Mouse (Mus musculus): ENCODE results near the gene Shisa3. TPM values are rescaled to one million over a fixed set of nuclear protein-coding genes. Genes with fewer than 3 reads are reported as not detected.

Gene Shisa3
- total RNA-seq, 1 experiment = 0.76 TPM

GRCm38 (mm10) chr5:67655696-67656519 lies 48.2 kb downstream of the Shisa3 start:
- no peaks in the 10 kb centered on the region for H3K36me3 ChIP-seq (ENCODE audit: control insufficient read depth, insufficient read depth, low read length, poor library complexity, severe bottlenecking)
- no peak overlapping the region for H3K27ac ChIP-seq (ENCODE audit: insufficient read depth, low read depth, low read length, poor library complexity, severe bottlenecking)
- H3K4me3 ChIP-seq (ENCODE audit: insufficient read depth in 1 of 2, low read depth in 1 of 2, low read length in 2 of 2, poor library complexity in 1 of 2, severe bottlenecking in 1 of 2) = no peak overlapping the region
- H3K9me3 ChIP-seq (ENCODE audit: control insufficient read depth, insufficient read depth, low read depth, low read length) = no peaks in the 10 kb centered on the region
- H3K4me1 ChIP-seq (ENCODE audit: control insufficient read depth in 2 of 2, insufficient read depth in 2 of 2, low read length in 2 of 2, poor library complexity in 1 of 2) = peaks cover 2% of the 10 kb centered on the region in 2 experiments; a peak in 1 of 4 replicates
- TF ChIP-seq HCFC1 (IDR thresholded peaks at IDR 0.05; ENCODE audit: borderline replicate concordance, insufficient read depth, low read length) = no peak
- TF ChIP-seq ZNF384 (IDR thresholded peaks at IDR 0.05; ENCODE audit: low read depth, low read length) = no peak
- no peak for TF ChIP-seq CHD2 (IDR thresholded peaks at IDR 0.05; ENCODE audit: low read depth, low read length)
- no peak for TF ChIP-seq MAFK (IDR thresholded peaks at IDR 0.05; ENCODE audit: insufficient read depth, low read depth, low read length)
- no peak for TF ChIP-seq ZC3H11A (IDR thresholded peaks at IDR 0.05; ENCODE audit: borderline replicate concordance, low read depth, low read length)
- in situ Hi-C loops (cut with MboI; ENCODE audit: low sequenced_read_pairs in 2 of 2, unreplicated experiment in 2 of 2) = no loop called here
- DNase-seq (ENCODE audit: low read depth, low spot score) = no peak
- H3K9ac ChIP-seq (ENCODE audit: insufficient read depth, low read depth, low read length, poor library complexity, severe bottlenecking) = no peak overlapping the region

DNA sequence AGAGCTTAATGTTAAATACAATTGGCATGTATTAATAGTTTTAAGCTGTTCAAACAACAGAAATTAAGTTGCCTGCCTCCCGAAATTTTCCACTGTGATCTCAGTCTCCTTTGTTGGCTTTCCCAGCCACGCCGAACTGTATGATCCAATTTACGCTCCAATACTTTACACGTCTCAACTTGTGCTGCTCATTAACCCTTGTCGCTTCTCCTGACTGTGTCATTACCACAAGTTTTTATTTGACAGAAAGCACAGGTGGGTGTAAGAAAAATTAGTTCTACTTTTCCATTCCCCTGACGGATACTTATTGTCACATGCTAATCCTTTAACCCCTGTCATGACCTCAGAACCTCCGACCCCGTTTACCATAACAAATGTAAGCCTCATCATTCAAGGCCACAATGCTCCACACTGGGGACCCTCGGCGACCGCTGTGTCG lies 49.2 kb downstream of the Shisa3 start:
- no peak for TF ChIP-seq MAFK (IDR thresholded peaks at IDR 0.05; ENCODE audit: insufficient read depth, low read depth, low read length)
- no peak for TF ChIP-seq CHD2 (IDR thresholded peaks at IDR 0.05; ENCODE audit: low read depth, low read length)
- TF ChIP-seq HCFC1 (IDR thresholded peaks at IDR 0.05; ENCODE audit: borderline replicate concordance, insufficient read depth, low read length) = no peak
- TF ChIP-seq ZNF384 (IDR thresholded peaks at IDR 0.05; ENCODE audit: low read depth, low read length) = no peak
- no peak for TF ChIP-seq ZC3H11A (IDR thresholded peaks at IDR 0.05; ENCODE audit: borderline replicate concordance, low read depth, low read length)
- Histone ChIP-seq H3K4me3 (ENCODE audit: insufficient read depth in 1 of 2, low read depth in 1 of 2, low read length in 2 of 2, poor library complexity in 1 of 2, severe bottlenecking in 1 of 2) (no peak overlapping the region), H3K9ac (ENCODE audit: insufficient read depth, low read depth, low read length, poor library complexity, severe bottlenecking) (no peak overlapping the region), H3K27ac (ENCODE audit: insufficient read depth, low read depth, low read length, poor library complexity, severe bottlenecking) (no peak overlapping the region), H3K4me1 (ENCODE audit: control insufficient read depth in 2 of 2, insufficient read depth in 2 of 2, low read length in 2 of 2, poor library complexity in 1 of 2) (peaks cover 0 to 2% of the 10 kb centered on the region in 2 experiments; a peak in 1 of 4 replicates), H3K36me3 (ENCODE audit: control insufficient read depth, insufficient read depth, low read length, poor library complexity, severe bottlenecking) (no peaks in the 10 kb centered on the region), H3K9me3 (ENCODE audit: control insufficient read depth, insufficient read depth, low read depth, low read length) (no peaks in the 10 kb centered on the region)
- DNase-seq (ENCODE audit: low read depth, low spot score) = no peak
- in situ Hi-C loops (cut with MboI; ENCODE audit: low sequenced_read_pairs in 2 of 2, unreplicated experiment in 2 of 2) = no loop called here

DNA sequence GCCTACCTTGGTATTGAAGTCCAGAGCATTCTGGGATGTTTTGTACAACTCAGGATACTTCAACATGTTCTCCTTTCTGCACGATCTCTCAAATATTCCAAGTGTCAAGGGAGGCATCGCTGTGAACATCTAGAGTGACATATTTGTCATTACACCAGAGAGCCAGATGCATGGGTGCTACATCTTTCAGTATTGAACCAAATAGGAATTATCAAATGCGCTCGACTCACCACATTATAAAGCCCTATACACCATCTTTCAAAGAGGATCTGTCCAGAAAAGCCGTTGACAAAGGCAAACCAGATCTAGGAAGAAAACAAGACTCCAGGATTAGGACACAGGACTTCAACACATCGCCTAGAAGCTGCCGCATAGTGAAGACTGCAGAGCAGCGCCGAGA lies 52.2 kb downstream of the Shisa3 start:
- TF ChIP-seq ZNF384 (IDR thresholded peaks at IDR 0.05; ENCODE audit: low read depth, low read length) = no peak
- in situ Hi-C loops (cut with MboI; ENCODE audit: low sequenced_read_pairs in 2 of 2, unreplicated experiment in 2 of 2) = no loop called here
- peaks cover 2 to 4% of the 10 kb centered on the region in 2 experiments; a peak in 2 of 4 replicates for H3K4me1 ChIP-seq (ENCODE audit: control insufficient read depth in 2 of 2, insufficient read depth in 2 of 2, low read length in 2 of 2, poor library complexity in 1 of 2)
- no peaks in the 10 kb centered on the region for H3K36me3 ChIP-seq (ENCODE audit: control insufficient read depth, insufficient read depth, low read length, poor library complexity, severe bottlenecking)
- H3K27ac ChIP-seq (ENCODE audit: insufficient read depth, low read depth, low read length, poor library complexity, severe bottlenecking) = no peak overlapping the region
- DNase-seq (ENCODE audit: low read depth, low spot score) = no peak
- H3K4me3 ChIP-seq (ENCODE audit: insufficient read depth in 1 of 2, low read depth in 1 of 2, low read length in 2 of 2, poor library complexity in 1 of 2, severe bottlenecking in 1 of 2) = no peak overlapping the region
- H3K9me3 ChIP-seq (ENCODE audit: control insufficient read depth, insufficient read depth, low read depth, low read length) = no peaks in the 10 kb centered on the region
- H3K9ac ChIP-seq (ENCODE audit: insufficient read depth, low read depth, low read length, poor library complexity, severe bottlenecking) = no peak overlapping the region

DNA sequence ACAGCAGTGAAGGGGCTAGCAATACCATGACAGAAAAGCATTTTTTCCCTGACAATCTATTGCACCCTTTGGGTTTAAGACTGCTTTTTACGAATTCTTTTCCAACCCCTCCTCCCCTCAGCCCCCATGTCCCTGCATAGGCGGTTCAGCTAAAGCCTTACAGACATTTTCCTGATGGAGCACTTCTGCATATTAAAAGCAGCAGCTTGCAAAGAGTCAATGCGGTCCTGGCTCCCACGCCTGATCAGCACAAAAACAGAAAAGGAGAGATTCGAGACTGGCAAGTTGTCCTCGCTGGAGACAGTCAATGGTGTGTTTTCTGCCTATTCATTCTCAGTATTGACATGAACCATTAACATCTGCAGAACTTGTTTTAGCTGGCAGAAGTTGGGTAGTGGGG lies 55.0 kb downstream of the Shisa3 start:
- TF ChIP-seq MAFK (IDR thresholded peaks at IDR 0.05; ENCODE audit: insufficient read depth, low read depth, low read length) (no peak), ZC3H11A (IDR thresholded peaks at IDR 0.05; ENCODE audit: borderline replicate concordance, low read depth, low read length) (no peak), ZNF384 (IDR thresholded peaks at IDR 0.05; ENCODE audit: low read depth, low read length) (no peak), HCFC1 (IDR thresholded peaks at IDR 0.05; ENCODE audit: borderline replicate concordance, insufficient read depth, low read length) (no peak), CHD2 (IDR thresholded peaks at IDR 0.05; ENCODE audit: low read depth, low read length) (no peak)
- Histone ChIP-seq H3K9me3 (ENCODE audit: control insufficient read depth, insufficient read depth, low read depth, low read length) (no peaks in the 10 kb centered on the region), H3K4me1 (ENCODE audit: control insufficient read depth in 2 of 2, insufficient read depth in 2 of 2, low read length in 2 of 2, poor library complexity in 1 of 2) (peaks cover 0 to 4% of the 10 kb centered on the region in 2 experiments; a peak in 2 of 4 replicates), H3K4me3 (ENCODE audit: insufficient read depth in 1 of 2, low read depth in 1 of 2, low read length in 2 of 2, poor library complexity in 1 of 2, severe bottlenecking in 1 of 2) (no peak overlapping the region), H3K27ac (ENCODE audit: insufficient read depth, low read depth, low read length, poor library complexity, severe bottlenecking) (no peak overlapping the region), H3K9ac (ENCODE audit: insufficient read depth, low read depth, low read length, poor library complexity, severe bottlenecking) (no peak overlapping the region), H3K36me3 (ENCODE audit: control insufficient read depth, insufficient read depth, low read length, poor library complexity, severe bottlenecking) (no peaks in the 10 kb centered on the region)
- no peak for DNase-seq (ENCODE audit: low read depth, low spot score)
- in situ Hi-C loops (cut with MboI; ENCODE audit: low sequenced_read_pairs in 2 of 2, unreplicated experiment in 2 of 2) = no loop called here

Measured in ES-E14 (cell line).